Mouse (Mus musculus) G1E (cell line): ENCODE data around the gene Cnn2. TPM values are rescaled to one million over a fixed set of nuclear protein-coding genes. Genes with fewer than 3 reads are reported as not detected.

Experiments
- ATAC-seq: 2 replicates; pipeline ENCODE4 v1.8.0; 2016; ENCODE audit warnings: mild to moderate bottlenecking; ENCODE audit not compliant: insufficient number of reproducible peaks, poor library complexity, low FRiP score, severe bottlenecking; ENCODE audit errors: extremely low read depth
- DNase-seq: peaks from one replicate; pipeline ENCODE4 v3.0.0; 2012; ENCODE audit warnings: low spot score
- H3K27me3 ChIP-seq: 2 replicates; pipeline ENCODE4 v1.6.1; 2012; ENCODE audit warnings: mild to moderate bottlenecking, low read length, inconsistent platforms; ENCODE audit not compliant: insufficient read depth
- H3K36me3 ChIP-seq: replicated peaks from 2 replicates; pipeline ENCODE3; 2012; ENCODE audit warnings: mild to moderate bottlenecking, inconsistent platforms
- H3K4me1 ChIP-seq: 2 replicates; pipeline ENCODE4 v1.6.1; 2012; ENCODE audit warnings: low read depth, low read length, inconsistent platforms, mixed read lengths; ENCODE audit not compliant: insufficient read depth
- H3K4me3 ChIP-seq: 2 replicates; pipeline ENCODE4 v1.5.1; 2012; ENCODE audit warnings: low read depth, mild to moderate bottlenecking, inconsistent platforms, low read length, moderate library complexity, mixed read lengths
- H3K9me3 ChIP-seq: replicated peaks from 2 replicates; pipeline ENCODE4 v1.6.1; 2012; ENCODE audit warnings: inconsistent platforms
- CTCF ChIP-seq: IDR thresholded peaks from 2 replicates; pipeline ENCODE4 v1.5.1; 2012; ENCODE audit warnings: low read depth, low read length, inconsistent platforms, mixed read lengths
- GATA1 ChIP-seq: IDR thresholded peaks from 2 replicates; pipeline ENCODE4 v1.6.1; 2012; ENCODE audit warnings: borderline replicate concordance, low read length, inconsistent platforms, mixed read lengths
- GATA2 ChIP-seq: IDR thresholded peaks from 2 replicates; pipeline ENCODE4 v1.6.1; 2012; ENCODE audit warnings: low read depth, low read length, inconsistent platforms, borderline replicate concordance
- POLR2AphosphoS5 ChIP-seq: IDR thresholded peaks from 2 replicates; pipeline ENCODE4 v1.6.1; 2012; ENCODE audit warnings: low read depth, low read length, inconsistent platforms; ENCODE audit not compliant: insufficient replicate concordance
- TAL1 ChIP-seq: conservative IDR thresholded peaks from 2 replicates; pipeline ENCODE4 v1.6.1; 2012; ENCODE audit warnings: low read depth, low read length, inconsistent platforms, mixed read lengths
- polyA plus RNA-seq: library from polyadenylated mRNA; stranded (reverse); fragments of >175 nt; gene quantifications from 2 replicates; pipeline ENCODE4 v1.2.3, GENCODE M21; 2012
- total RNA-seq, 2 experiments: library from RNA; stranded (forward) in 1 of 2; stranded (reverse) in 1 of 2; fragments of 200-1000 nt in 1 of 2; fragments of >200 nt in 1 of 2; fragmentation: Nextera tagmentation in 1 of 2; gene quantifications; 2 replicates each; pipeline ENCODE4 v1.2.3; 2014 to 2017

The Cnn2 gene
- 4.6 and 8.4 TPM in 2 replicates for total RNA-seq (2014; fragmentation: Nextera tagmentation)
- 7.4 and 10.5 TPM in 2 replicates for total RNA-seq (2017)
- polyA plus RNA-seq, result 20.8 and 27.2 TPM in 2 replicates

- TF ChIP-seq GATA2, result no peak
- no peak for TF ChIP-seq POLR2AphosphoS5
- peaks cover 64% of the 10 kb centered on the region for H3K4me1 ChIP-seq
- H3K27me3 ChIP-seq, result peaks cover 11% of the 10 kb centered on the region; the same call in 1 of the 2 replicates
- peak within 1 kb of the TSS; percentile 73 for H3K4me3 ChIP-seq
- peaks cover 19% of the 10 kb centered on the region for H3K36me3 ChIP-seq
- DNase-seq, result peak; percentile 48
- peaks cover 12% of the 10 kb centered on the region for H3K9me3 ChIP-seq
- ATAC-seq, result no peak
Observed at GRCm38 (mm10) chr10:79988506-79989271, at the start of gene Cnn2. Gene Cnn2 (plus strand): TSS chr10:79988584.

DNA sequence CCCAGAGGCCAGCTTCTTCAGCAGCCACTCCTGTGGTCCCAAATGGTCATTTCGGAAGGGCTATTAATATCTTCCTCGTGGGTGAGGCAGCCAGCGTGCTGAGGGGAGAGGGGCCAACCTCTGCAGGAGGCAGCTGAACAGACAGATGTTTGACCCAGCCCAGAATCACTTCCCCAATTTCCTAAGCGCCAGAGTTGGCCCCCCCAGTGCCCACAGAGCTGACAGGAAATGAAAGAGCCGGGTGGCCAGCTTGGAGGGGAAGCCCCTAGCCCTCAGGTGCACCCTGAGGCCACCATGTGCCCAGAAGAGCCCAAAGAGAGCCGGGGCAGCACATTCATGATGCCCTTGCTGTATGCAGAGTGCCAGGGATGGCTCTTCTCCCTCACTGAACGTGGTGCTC is 47.6 kb upstream of the Cnn2 start:
- no peaks in the 10 kb centered on the region for H3K27me3 ChIP-seq
- H3K4me1 ChIP-seq, result peaks cover 97% of the 10 kb centered on the region
- no peak for TF ChIP-seq GATA1
- no peak for TF ChIP-seq POLR2AphosphoS5
- TF ChIP-seq CTCF, result no peak
- TF ChIP-seq TAL1, result no peak
- no peak for TF ChIP-seq GATA2
- H3K4me3 ChIP-seq, result peak overlapping the region; percentile 23; the same call in 1 of the 2 replicates
- ATAC-seq (peak; percentile 48), DNase-seq (peak; percentile 51)
- H3K36me3 ChIP-seq, result peaks cover 100% of the 10 kb centered on the region
- no peaks in the 10 kb centered on the region for H3K9me3 ChIP-seq

DNA sequence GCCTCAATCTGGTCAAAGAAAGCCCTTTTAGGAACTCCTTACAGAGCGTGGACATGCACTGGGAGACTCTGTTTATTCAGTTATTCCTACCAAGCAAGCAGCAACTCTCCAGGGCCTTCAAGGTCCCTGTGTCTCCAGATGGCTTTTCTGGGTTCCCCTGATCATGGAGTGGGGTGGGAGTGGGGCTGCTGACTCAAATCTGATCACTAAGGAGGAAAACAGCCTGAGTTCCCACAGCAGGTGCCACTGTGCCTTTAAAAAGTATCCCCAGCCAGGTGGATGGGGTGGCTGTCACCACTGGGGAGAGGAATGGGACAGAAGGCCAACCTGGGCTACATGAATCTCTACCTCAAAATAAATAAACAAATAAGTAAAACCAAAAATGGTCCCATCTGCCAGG is 45.4 kb upstream of the Cnn2 start:
- ATAC-seq (no peak), DNase-seq (no peak)
- TF ChIP-seq CTCF (no peak), TAL1 (no peak), POLR2AphosphoS5 (no peak), GATA2 (no peak), GATA1 (no peak)
- Histone ChIP-seq H3K36me3 (peaks cover 100% of the 10 kb centered on the region), H3K9me3 (no peaks in the 10 kb centered on the region), H3K27me3 (no peaks in the 10 kb centered on the region), H3K4me3 (peak overlapping the region; percentile 48; the same call in 1 of the 2 replicates), H3K4me1 (peaks cover 98% of the 10 kb centered on the region)

- DNase-seq (no peak), ATAC-seq (no peak)
- Histone ChIP-seq H3K27me3 (no peaks in the 10 kb centered on the region), H3K4me1 (peaks cover 96% of the 10 kb centered on the region), H3K36me3 (peaks cover 98% of the 10 kb centered on the region), H3K9me3 (no peaks in the 10 kb centered on the region), H3K4me3 (peak overlapping the region; percentile 48; the same call in 1 of the 2 replicates)
- TF ChIP-seq GATA1 (no peak), TAL1 (no peak), CTCF (no peak), POLR2AphosphoS5 (no peak), GATA2 (no peak)
Observed at GRCm38 (mm10) chr10:79943471-79943901, 44.9 kb upstream of the Cnn2 start.

- ATAC-seq (0 out of 2 replicates have a peak, but pooled peaks have one; percentile 18), DNase-seq (peak; percentile 45)
- peak overlapping the region; percentile 62; the same call in 1 of the 2 replicates for H3K4me3 ChIP-seq
Observed at GRCm38 (mm10) chr10:79945507-79946234, 42.7 kb upstream of the Cnn2 start.

More at GRCm38 (mm10) chr10:79945507-79946234, 42.7 kb upstream of the Cnn2 start:
- Histone ChIP-seq H3K27me3 (no peaks in the 10 kb centered on the region), H3K9me3 (no peaks in the 10 kb centered on the region), H3K4me1 (peaks cover 82% of the 10 kb centered on the region), H3K36me3 (peaks cover 98% of the 10 kb centered on the region)
- TF ChIP-seq GATA2 (no peak), POLR2AphosphoS5 (no peak), CTCF (no peak), GATA1 (no peak), TAL1 (no peak)
